Mouse (Mus musculus): ENCODE results near the gene Vps37b.

The Vps37b gene

GRCm38 (mm10) chr5:124021701-124022100, 10.4 kb downstream of the Vps37b start:
- no peak for DNase-seq

GRCm38 (mm10) chr5:124021148-124021547, 10.9 kb downstream of the Vps37b start:
- DNase-seq: no peak

- DNase-seq: peak; percentile 56 to 67
Measured at GRCm38 (mm10) chr5:124019348-124020216, 12.5 kb downstream of the Vps37b start.

DNA sequence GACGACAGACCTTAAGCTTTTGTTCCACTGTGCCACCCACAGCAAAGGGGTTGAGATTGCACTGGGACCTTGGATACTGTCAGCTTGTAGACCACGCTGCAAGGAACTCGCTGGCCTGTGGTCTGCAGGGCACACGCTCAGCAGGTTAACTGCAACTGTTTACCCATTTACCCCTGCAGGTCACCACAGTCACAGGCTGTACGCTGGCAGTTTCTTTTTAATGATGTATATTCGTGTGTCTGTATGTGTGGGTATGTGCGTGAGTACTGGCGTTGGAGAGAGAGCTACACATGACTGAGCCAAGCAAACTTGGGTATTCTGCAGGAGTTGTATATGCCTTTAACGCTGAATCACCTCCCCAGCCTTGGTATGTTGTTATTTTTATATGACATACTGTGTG, 13.4 kb downstream of the Vps37b start:
- DNase-seq: no peak

DNA sequence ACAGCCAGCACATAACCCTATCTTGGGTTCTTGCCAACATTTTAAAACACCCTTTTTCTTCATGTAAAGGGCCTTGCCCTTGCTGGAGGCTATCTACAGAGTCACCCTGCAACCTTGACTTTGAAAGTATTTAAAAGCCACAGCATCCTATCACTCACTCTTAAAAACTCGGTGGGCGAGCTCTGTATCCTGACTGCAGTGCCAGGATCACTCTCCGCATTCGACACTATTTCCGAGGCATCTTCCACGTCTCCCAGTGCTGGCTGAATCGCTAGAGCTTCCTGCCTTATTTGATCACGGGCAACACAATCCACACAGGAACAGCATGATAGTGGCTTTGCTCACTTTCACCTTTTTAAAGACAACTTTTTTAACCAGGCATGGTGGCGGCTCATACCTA, 14.1 kb downstream of the Vps37b start:
- DNase-seq: no peak

DNA sequence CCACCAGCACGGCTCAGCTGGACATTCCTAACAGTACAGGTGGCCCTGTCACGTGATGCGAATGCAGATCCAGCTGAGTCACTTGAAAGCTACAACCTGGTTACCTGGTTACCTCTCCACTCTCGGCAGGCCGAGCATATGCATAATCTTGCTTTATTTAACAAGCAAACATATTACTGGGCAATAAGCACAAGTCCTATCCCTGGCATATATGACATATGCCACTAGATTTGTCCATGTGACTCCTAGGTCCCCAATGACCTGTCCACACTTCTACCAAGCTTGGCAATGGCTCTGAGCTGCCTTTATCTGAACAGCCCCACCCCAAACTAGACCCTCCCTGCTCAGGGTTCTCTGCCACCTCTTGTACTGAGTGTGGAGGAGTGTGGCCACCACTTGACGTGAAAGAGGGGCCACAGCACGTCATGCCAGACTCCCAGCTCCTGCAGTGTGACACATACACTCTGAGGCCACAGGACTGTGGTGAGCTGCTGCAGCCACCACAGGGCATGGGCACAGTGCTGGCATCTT, 15.7 kb downstream of the Vps37b start:
- no peak for DNase-seq

GRCm38 (mm10) chr5:124015727-124016126, 16.3 kb downstream of the Vps37b start:
- DNase-seq: no peak

GRCm38 (mm10) chr5:124014791-124015251, 17.2 kb downstream of the Vps37b start:
- DNase-seq: no peak

DNA sequence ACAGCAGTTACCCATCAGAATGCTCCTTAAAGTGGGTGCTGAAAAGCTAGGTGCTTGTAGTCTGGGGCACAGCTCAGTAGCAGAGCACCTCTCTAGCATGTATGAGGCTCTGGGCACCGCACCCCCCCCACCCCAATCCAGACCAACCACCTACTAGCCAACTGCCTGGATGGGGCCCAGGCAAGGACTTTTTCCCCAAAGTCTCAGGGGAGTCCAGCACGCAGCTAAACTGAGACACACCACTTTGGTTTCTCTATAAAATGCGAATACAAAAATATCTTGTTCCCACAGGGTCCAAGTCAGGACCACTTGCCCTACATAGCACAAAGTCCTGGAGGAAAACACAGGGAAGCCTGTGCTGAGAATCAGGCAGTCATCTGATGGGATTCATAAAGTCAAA, 17.9 kb downstream of the Vps37b start:
- DNase-seq: no peak

DNA sequence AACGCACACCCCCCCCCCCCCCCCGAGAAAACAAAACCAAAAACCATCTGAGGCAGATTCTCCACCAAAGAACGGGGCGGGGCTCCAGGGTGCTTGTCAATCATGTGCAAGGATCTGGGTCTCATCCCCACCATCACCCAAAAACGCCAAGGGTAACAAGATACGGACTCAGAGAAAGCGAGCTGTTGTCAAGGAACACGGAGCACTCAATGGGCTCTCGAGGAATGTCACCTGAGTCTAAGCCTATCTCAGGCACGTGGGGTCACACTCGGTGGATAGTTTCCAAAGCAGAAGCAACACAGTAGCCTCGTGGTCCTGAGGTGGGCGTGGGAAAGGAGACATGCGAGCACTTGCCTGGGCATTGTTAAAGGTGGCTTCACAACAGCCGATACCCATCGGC, 18.3 kb downstream of the Vps37b start:
- no peak for DNase-seq

GRCm38 (mm10) chr5:124012885-124013284, 19.2 kb downstream of the Vps37b start:
- no peak for DNase-seq

DNA sequence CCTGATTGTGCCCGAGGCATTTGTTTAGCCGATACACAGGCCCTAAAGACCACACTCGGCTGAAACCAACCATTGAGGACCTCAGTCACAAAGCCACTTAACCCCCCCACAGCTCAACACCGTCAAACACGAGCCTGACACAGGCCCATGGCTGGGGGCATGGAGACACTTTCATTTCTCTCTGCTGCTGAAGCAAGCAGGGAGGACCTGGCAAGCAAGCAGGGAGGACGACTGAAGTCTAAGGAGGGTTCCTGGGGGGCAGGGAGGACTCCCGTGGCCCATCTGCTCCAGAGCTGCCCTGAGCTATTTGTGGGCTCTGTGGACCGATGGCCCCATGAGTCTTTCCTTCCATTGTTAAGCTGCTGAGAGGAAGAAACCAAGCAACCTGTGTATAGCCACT, 20.1 kb downstream of the Vps37b start:
- no peak for DNase-seq

- no peak for DNase-seq
Measured at GRCm38 (mm10) chr5:124010910-124011655, 21.0 kb downstream of the Vps37b start.

DNA sequence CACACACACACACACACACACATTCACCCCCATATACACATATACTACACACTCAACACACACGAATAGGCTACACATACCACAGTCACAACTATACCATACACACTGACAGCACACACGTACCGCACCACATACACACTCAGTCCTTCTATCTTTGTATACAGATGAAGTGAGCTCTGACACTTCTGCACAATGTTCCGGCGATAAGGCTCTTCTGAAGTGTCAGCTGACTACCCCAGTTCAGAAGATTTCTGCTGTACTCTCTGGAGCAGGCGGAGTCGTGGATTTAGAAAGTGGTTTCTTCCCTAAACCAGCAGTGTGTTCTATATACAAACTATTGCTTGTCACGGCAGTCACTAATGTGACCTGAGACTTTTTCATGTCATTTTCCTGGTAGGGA, 22.0 kb downstream of the Vps37b start:
- no peak for DNase-seq

- DNase-seq: no peak
Measured at GRCm38 (mm10) chr5:124006891-124007491, 25.1 kb downstream of the Vps37b start.

- no peak for DNase-seq
Measured at GRCm38 (mm10) chr5:124006082-124006873, 25.8 kb downstream of the Vps37b start.

GRCm38 (mm10) chr5:124005591-124005990, 26.5 kb downstream of the Vps37b start:
- no peak for DNase-seq

GRCm38 (mm10) chr5:124005151-124005500, 26.9 kb downstream of the Vps37b start:
- no peak for DNase-seq

GRCm38 (mm10) chr5:124004356-124005150, 27.5 kb downstream of the Vps37b start:
- peak; percentile 32 to 67 for DNase-seq

GRCm38 (mm10) chr5:124003375-124003774, 28.7 kb downstream of the Vps37b start:
- DNase-seq: no peak

GRCm38 (mm10) chr5:124002876-124003275, 29.2 kb downstream of the Vps37b start:
- DNase-seq: no peak

GRCm38 (mm10) chr5:124001274-124001673, 30.8 kb downstream of the Vps37b start:
- no peak for DNase-seq
